Mouse (Mus musculus): ENCODE measurements around the gene 1700025G04Rik. TPM values are rescaled to one million over a fixed set of nuclear protein-coding genes. Genes with fewer than 3 reads are reported as not detected.

Gene 1700025G04Rik
- 21.1 and 31.6 TPM in 2 replicates for polyA plus RNA-seq (2015; fragmentation: Nextera tagmentation; extraction: Ambion mirVana)

GRCm38 (mm10) chr1:152090018-152090553 is at the start of gene 1700025G04Rik:
TSS of gene 1700025G04Rik (minus strand) at chr1:152090125.

Measured in skeletal muscle tissue, postnatal 0 days (tissue).